Mouse (Mus musculus) kidney, postnatal 0 days (tissue): ENCODE measurements at regions not wholly inside any gene's neighbourhood (a gene's known extent, or its start where the extent isn't known, plus 50 kb on each side); places are given as distances from the start of the nearest gene placed in this dataset.

Experiments
- ATAC-seq: fragments of 200-750 bp; cut with Nextera tagmentation; replicated peaks from 2 replicates; pipeline ENCODE4 v1.8.0; 2017; ENCODE audit warnings: low read depth, moderate number of reproducible peaks, moderate TSS enrichment, moderate library complexity; ENCODE audit not compliant: low FRiP score
- DNase-seq: peaks from one replicate; pipeline ENCODE4 v3.0.0-alpha.2; 2016; ENCODE audit warnings: low spot score
- H3K27ac ChIP-seq: fragments of 300-500 bp; sonication (generic); 2 replicates; pipeline ENCODE4 v1.5.1; 2014; ENCODE audit warnings: mild to moderate bottlenecking
- H3K27me3 ChIP-seq: fragments of 300-500 bp; sonication (generic); 2 replicates; pipeline ENCODE4 v1.6.1; 2014; ENCODE audit warnings: low read length, mixed read lengths; ENCODE audit not compliant: insufficient read depth
- H3K36me3 ChIP-seq: fragments of 300-500 bp; sonication (generic); 2 replicates; pipeline ENCODE4 v1.6.1; 2014; ENCODE audit warnings: low read length, mixed read lengths; ENCODE audit not compliant: insufficient read depth
- H3K4me1 ChIP-seq: fragments of 300-500 bp; sonication (generic); replicated peaks from 2 replicates; pipeline ENCODE4 v1.6.1; 2014; ENCODE audit warnings: antibody characterized with exemption, low read length, mixed read lengths; ENCODE audit not compliant: insufficient read depth
- H3K4me2 ChIP-seq: fragments of 300-500 bp; sonication (generic); 2 replicates; pipeline ENCODE4 v1.6.1; 2014; ENCODE audit warnings: mild to moderate bottlenecking, low read length, moderate library complexity, mixed read lengths
- H3K4me3 ChIP-seq: fragments of 300-500 bp; sonication (generic); replicated peaks from 2 replicates; pipeline ENCODE4 v1.5.1; 2014; ENCODE audit warnings: low read depth, low read length
- H3K9ac ChIP-seq: fragments of 300-500 bp; sonication (generic); 2 replicates; pipeline ENCODE4 v1.6.1; 2014; ENCODE audit warnings: low read depth, low read length
- H3K9me3 ChIP-seq: fragments of 300-500 bp; sonication (generic); replicated peaks from 2 replicates; pipeline ENCODE4 v1.6.1; 2016; ENCODE audit warnings: low read length, inconsistent platforms, mixed read lengths
- CTCF ChIP-seq: IDR thresholded peaks from 2 replicates; pipeline ENCODE4 v1.5.1; 2016; ENCODE audit warnings: antibody characterized with exemption, low read depth, mild to moderate bottlenecking, moderate library complexity
- WGBS: fragments of 180-500 bp; shearing (Covaris S2); extraction: QIAGEN DNeasy Blood & Tissue Kit; methylation state at CpG from one replicate; pipeline ENCODE4 v1.1.7; 2014; 5-methylcytosine and 5-hydroxymethylcytosine counted together

- no peak overlapping the region for H3K9ac ChIP-seq
- 26% methylated on average over 8 of the region's 8 CpGs for WGBS
- TF ChIP-seq CTCF: peak; percentile 66
- no peaks in the 10 kb centered on the region for H3K27me3 ChIP-seq
- ATAC-seq: no peak
- no peaks in the 10 kb centered on the region for H3K36me3 ChIP-seq
- peak; percentile 70 for DNase-seq
- H3K4me1 ChIP-seq: no peaks in the 10 kb centered on the region
- no peak overlapping the region for H3K27ac ChIP-seq
- no peak overlapping the region for H3K4me2 ChIP-seq
- no peaks in the 10 kb centered on the region for H3K9me3 ChIP-seq
- H3K4me3 ChIP-seq: no peak overlapping the region
Measured at GRCm38 (mm10) chr8:49035519-49035918, 191.8 kb upstream of the Tenm3 start.

GRCm38 (mm10) chr8:49030255-49030654 lies 186.5 kb upstream of the Tenm3 start:
- ATAC-seq: no peak
- 66% methylated on average over 5 of the region's 5 CpGs for WGBS

GRCm38 (mm10) chr8:49017741-49018140 lies 174.0 kb upstream of the Tenm3 start:
- no peak for TF ChIP-seq CTCF

More at GRCm38 (mm10) chr8:49030255-49030654, 186.5 kb upstream of the Tenm3 start:
- Histone ChIP-seq H3K4me2 (no peak overlapping the region), H3K9ac (no peak overlapping the region), H3K9me3 (no peaks in the 10 kb centered on the region), H3K4me3 (no peak overlapping the region), H3K27me3 (no peaks in the 10 kb centered on the region), H3K36me3 (no peaks in the 10 kb centered on the region), H3K4me1 (no peaks in the 10 kb centered on the region), H3K27ac (no peak overlapping the region)
- TF ChIP-seq CTCF: no peak
- DNase-seq: no peak

GRCm38 (mm10) chr8:49015701-49016100 lies 171.9 kb upstream of the Tenm3 start:
- Histone ChIP-seq H3K27me3 (no peaks in the 10 kb centered on the region), H3K4me1 (no peaks in the 10 kb centered on the region), H3K9me3 (no peaks in the 10 kb centered on the region), H3K36me3 (no peaks in the 10 kb centered on the region), H3K4me3 (no peak overlapping the region), H3K27ac (no peak overlapping the region), H3K4me2 (no peak overlapping the region), H3K9ac (no peak overlapping the region)
- peak; percentile 81 for DNase-seq
- WGBS: 51% methylated on average over 7 of the region's 7 CpGs
- no peak for ATAC-seq
- TF ChIP-seq CTCF: no peak

More at GRCm38 (mm10) chr8:49017741-49018140, 174.0 kb upstream of the Tenm3 start:
- H3K4me2 ChIP-seq: no peak overlapping the region
- ATAC-seq: no peak
- no peak overlapping the region for H3K4me3 ChIP-seq
- H3K9me3 ChIP-seq: no peaks in the 10 kb centered on the region
- H3K4me1 ChIP-seq: no peaks in the 10 kb centered on the region
- no peak overlapping the region for H3K9ac ChIP-seq
- H3K36me3 ChIP-seq: no peaks in the 10 kb centered on the region
- H3K27ac ChIP-seq: no peak overlapping the region
- H3K27me3 ChIP-seq: no peaks in the 10 kb centered on the region
- 84% methylated on average over 3 of the region's 3 CpGs for WGBS
- no peak for DNase-seq

GRCm38 (mm10) chr8:49015200-49015599 lies 171.4 kb upstream of the Tenm3 start:
- Histone ChIP-seq H3K4me1 (no peaks in the 10 kb centered on the region), H3K9me3 (no peaks in the 10 kb centered on the region), H3K27me3 (no peaks in the 10 kb centered on the region), H3K27ac (no peak overlapping the region), H3K4me3 (no peak overlapping the region), H3K9ac (no peak overlapping the region), H3K36me3 (no peaks in the 10 kb centered on the region), H3K4me2 (peak overlapping the region; percentile 7; the same call in 1 of the 2 replicates)
- peak; percentile 23 for DNase-seq
- ATAC-seq: no peak
- TF ChIP-seq CTCF: no peak
- 17% methylated on average over 8 of the region's 8 CpGs for WGBS

GRCm38 (mm10) chr8:49006236-49006965 lies 162.7 kb upstream of the Tenm3 start:
- ATAC-seq: 0 out of 2 replicates have a peak, but pooled peaks have one; percentile 33
- H3K4me2 ChIP-seq: no peak overlapping the region

GRCm38 (mm10) chr8:48981667-48982066 lies 137.9 kb upstream of the Tenm3 start:
- Histone ChIP-seq H3K36me3 (no peaks in the 10 kb centered on the region), H3K4me3 (no peak overlapping the region), H3K27ac (no peak overlapping the region), H3K9ac (no peak overlapping the region), H3K4me2 (no peak overlapping the region), H3K9me3 (no peaks in the 10 kb centered on the region), H3K4me1 (no peaks in the 10 kb centered on the region), H3K27me3 (no peaks in the 10 kb centered on the region)
- TF ChIP-seq CTCF: no peak
- ATAC-seq: no peak
- DNase-seq: no peak
- WGBS: 57% methylated on average over 8 of the region's 8 CpGs

More at GRCm38 (mm10) chr8:49006236-49006965, 162.7 kb upstream of the Tenm3 start:
- Histone ChIP-seq H3K27ac (no peak overlapping the region), H3K4me1 (no peaks in the 10 kb centered on the region), H3K36me3 (no peaks in the 10 kb centered on the region), H3K4me3 (no peak overlapping the region), H3K27me3 (no peaks in the 10 kb centered on the region), H3K9me3 (no peaks in the 10 kb centered on the region), H3K9ac (no peak overlapping the region)
- TF ChIP-seq CTCF: no peak
- no peak for DNase-seq
- 44% methylated on average over 11 of the region's 11 CpGs for WGBS
